Mouse (Mus musculus) cerebellum, adult 18-20 months (tissue): Measurements from ENCODE around the gene 4933428G20Rik.

Experiments
- DNase-seq, 2 experiments: peaks; one replicate each; pipeline ENCODE4 v3.0.0; 2021

Gene 4933428G20Rik

GRCm38 (mm10) chr11:97461307-97461820, 38.8 kb downstream of the 4933428G20Rik start:
- peak in 1 of 2 experiments; percentile 67 for DNase-seq

DNA sequence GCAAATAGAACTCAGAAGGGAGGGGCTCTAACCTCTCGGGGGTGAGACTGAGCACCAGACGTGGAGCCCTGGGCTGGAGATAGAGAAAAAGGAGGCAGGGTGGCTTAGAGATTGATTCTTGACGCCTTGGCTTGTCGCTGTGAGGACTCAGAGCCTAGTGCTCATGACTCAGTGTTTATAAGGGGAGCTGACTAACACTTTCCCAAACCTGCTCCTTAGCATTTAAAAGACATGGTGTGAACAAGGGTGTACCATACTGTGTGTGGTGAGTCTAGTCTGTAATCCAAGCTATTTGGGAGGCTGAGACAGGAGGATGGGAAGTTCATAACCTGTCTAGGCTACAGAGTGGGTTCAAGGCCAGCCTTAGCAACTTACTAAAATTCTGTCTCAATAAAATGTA, 43.0 kb downstream of the 4933428G20Rik start:
- DNase-seq, result no peak

DNA sequence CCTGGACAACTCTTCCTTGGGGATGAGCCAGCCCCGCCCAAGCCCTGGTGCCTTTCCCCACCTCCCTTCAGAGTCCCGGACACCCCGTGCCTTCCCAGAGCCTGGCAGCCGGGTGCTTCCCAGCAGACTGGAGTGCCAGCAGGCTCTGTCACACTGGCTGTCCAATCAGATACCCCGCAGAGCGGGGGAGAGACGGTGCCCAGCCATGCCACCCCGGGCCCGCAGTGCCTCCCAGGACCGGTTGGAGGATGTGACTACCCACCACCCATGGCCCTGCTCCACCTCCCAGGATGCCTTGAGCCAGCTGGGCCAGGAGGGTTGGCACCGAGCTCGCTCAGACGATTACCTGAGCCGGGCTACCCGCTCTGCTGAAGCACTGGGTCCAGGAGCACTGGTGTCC, 48.5 kb downstream of the 4933428G20Rik start:
- peak; percentile 76 to 80 for DNase-seq

DNA sequence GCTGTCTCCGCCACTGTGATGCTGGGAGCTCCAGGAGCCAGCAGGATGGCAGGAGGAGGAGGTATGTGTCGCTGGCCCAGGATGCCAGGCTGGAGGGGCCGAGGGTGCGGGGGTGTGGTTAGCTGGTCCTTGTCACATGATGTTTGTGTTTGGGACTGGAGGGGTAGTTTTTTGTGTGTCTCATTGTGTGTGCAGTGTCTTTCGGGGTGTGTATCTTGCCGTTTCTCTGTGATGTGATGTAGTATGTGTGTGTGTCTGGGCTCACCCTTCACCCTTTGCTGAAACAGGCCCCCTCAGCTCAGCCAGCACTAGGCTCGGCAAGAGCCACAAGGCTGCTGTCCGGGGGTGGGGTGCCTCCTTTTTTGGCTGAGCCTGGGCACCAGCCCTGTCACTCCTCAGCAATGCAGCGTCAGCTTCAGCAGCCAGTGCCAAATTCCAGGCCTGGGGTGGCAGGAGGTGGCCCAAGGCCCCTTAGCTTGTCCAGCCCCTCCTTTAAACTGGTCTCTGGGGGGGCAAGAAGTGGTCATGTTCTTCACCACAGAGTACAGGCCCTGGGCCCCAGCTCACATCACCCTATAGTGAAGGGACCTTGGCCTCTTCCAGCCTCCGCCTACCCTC, 49.7 kb downstream of the 4933428G20Rik start:
- peak; percentile 65 to 69 for DNase-seq

GRCm38 (mm10) chr11:97449601-97450293, 50.4 kb downstream of the 4933428G20Rik start:
- peak; percentile 77 to 84 for DNase-seq

GRCm38 (mm10) chr11:97448611-97449394, 51.3 kb downstream of the 4933428G20Rik start:
- DNase-seq, result no peak

DNA sequence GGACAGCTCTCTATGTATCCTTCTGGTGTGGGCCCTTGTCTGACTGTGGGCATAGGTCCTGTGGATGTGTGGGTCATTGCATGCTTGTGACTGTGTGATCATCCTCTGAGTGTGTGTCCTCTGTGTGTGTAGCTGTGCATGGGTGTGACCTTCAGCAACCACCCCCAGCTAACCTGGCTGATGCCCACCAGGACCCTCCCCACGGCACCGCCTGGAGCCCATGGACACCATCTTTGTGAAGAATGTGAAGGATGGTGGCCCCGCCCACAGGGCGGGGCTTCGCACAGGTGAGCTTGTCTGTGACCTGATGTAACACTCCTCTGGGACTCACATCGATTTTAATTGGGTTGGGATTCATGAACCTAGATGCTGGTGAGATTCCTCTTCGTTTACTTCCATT, 52.2 kb downstream of the 4933428G20Rik start:
- no peak for DNase-seq

GRCm38 (mm10) chr11:97445999-97446511, 54.1 kb downstream of the 4933428G20Rik start:
- no peak for DNase-seq

DNA sequence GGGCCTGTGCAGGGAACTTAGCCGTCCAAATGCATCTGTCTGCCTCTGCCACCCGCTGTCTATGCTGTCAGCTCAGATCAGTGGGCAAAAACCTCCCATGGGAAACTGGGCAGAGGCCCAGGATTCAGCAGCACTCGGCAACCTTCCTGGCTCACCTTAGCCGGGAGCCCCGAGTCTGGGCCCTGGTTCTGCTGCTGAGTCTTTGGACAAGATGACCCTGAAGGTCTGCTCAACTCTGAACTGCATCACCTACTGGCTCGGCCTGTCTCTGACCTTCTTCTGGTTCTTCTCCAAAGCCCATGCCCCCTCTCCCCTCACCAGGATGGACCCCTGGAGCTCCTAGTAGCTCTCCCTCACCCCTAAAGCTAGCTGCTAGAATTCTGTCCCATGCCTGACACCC, 54.5 kb downstream of the 4933428G20Rik start:
- DNase-seq, result no peak

DNA sequence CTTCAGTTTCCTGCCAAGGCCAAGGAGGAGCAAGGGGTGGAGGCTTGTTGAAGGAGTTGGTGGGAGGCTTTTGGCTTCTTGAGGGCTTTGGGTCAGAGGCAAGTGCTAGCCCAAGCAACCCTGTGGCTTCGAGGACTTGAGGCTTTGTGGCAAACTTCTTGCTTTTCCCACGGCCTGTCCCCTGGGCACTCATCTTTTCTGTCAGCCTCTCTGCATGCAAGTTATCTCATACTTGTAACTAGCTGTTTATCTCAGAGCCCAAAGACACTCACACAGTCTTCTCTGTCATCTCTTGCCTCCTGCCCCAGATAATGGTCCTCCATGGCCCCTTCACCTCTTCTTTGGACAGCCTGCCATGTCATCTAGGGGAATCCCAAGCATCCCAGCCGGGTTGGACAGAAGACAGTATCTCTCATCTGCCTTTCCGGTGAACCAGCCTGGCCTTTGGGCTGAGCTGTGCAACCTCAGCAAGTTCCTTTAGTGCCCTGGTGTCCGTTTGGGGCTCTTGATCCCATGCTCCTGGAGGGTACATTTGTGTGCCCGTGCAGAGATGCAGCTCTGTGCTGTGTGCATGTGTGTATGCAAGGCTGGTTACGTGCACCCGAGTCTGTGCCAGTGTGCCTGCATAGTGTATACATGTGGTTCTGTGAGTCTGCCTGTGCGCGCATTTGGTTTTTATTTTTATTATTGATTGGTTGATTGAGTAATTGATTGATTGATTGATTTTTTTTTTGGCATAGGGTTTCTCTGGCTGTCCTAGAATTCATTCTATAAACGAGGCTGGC, 57.1 kb downstream of the 4933428G20Rik start:
- no peak for DNase-seq

DNA sequence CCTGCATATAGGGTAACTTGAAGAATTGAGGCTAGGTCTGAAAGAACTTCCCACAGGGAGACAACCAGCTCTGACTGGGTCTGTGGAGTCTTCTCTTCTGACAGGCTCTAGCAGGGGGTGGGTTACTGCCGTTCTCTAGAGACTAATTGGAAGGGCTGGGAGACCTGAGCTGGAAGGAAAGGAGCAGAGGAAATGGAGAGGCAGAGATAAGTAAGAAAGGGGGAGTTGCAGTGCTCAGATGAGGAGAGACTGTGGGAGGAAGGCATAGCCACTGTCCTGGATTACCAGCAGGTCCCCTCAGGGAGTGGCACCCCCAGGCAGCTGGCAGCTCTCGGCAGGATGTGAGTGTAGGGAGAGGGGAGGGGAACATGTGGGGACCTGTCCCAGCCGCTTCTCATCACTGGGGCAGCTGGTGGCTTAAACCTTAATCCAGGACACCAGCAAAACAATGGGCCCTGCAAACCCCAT, 58.4 kb downstream of the 4933428G20Rik start:
- no peak for DNase-seq

GRCm38 (mm10) chr11:97441036-97441657, 59.0 kb downstream of the 4933428G20Rik start:
- peak in 1 of 2 experiments; percentile 43 for DNase-seq
